8 mouse cellular contexts compared by ENCODE assay signal in genomic region chr17:46636831-46637523, GRCm38 (mm10). TPM values are rescaled to one million over a fixed set of nuclear protein-coding genes. Genes with fewer than 3 reads are reported as not detected.
DNase-seq lines count a peak whose midpoint lies in the region; ATAC-seq and TF ChIP-seq lines count a peak whose summit lies in the region.

No protein-coding gene starts in this region.

- H3K4me2 ChIP-seq in limb, embryonic 12.5 days = peak overlapping the region; percentile 54
- H3K4me2 ChIP-seq in midbrain, embryonic 14.5 days (ENCODE audit: low read length) = peak overlapping the region; percentile 24; the same call in 1 of the 2 replicates

- no peak for ATAC-seq in G1E (ENCODE audit: extremely low read depth, insufficient number of reproducible peaks, low FRiP score, poor library complexity, severe bottlenecking)
- peak; percentile 13; the same call in 1 of the 2 replicates for ATAC-seq in limb, embryonic 12.5 days (ENCODE audit: insufficient number of reproducible peaks, insufficient read depth, low FRiP score, low TSS enrichment, low read depth)
- no peak for ATAC-seq in midbrain, embryonic 14.5 days (ENCODE audit: low FRiP score, low TSS enrichment)

- WGBS in heart, adult 2 months = 26% methylated on average over 15 of the region's 15 CpGs
- 15% methylated on average over 15 of the region's 15 CpGs for WGBS in limb, embryonic 12.5 days
- 29% methylated on average over 15 of the region's 15 CpGs for WGBS in midbrain, embryonic 14.5 days

- peaks cover 7% of the 10 kb centered on the region; the same call in 1 of the 2 replicates for H3K4me1 ChIP-seq in G1E (ENCODE audit: insufficient read depth, low read depth, low read length)
- H3K4me1 ChIP-seq in heart, adult 2 months (ENCODE audit: control insufficient read depth, insufficient read depth, low read length) = peaks cover 2% of the 10 kb centered on the region
- peaks cover 8% of the 10 kb centered on the region for H3K4me1 ChIP-seq in limb, embryonic 12.5 days (replicated peaks)
- H3K4me1 ChIP-seq in midbrain, embryonic 14.5 days (ENCODE audit: control insufficient read depth, insufficient read depth, low read length) = no peaks in the 10 kb centered on the region

- peaks cover 22% of the 10 kb centered on the region for H3K36me3 ChIP-seq in G1E (replicated peaks)
- no peaks in the 10 kb centered on the region for H3K36me3 ChIP-seq in heart, adult 2 months (ENCODE audit: control insufficient read depth, insufficient read depth, low read length)
- H3K36me3 ChIP-seq in limb, embryonic 12.5 days = peaks cover 66% of the 10 kb centered on the region
- H3K36me3 ChIP-seq in midbrain, embryonic 14.5 days (ENCODE audit: control insufficient read depth, insufficient read depth, low read length) = peaks cover 60% of the 10 kb centered on the region

- no peaks in the 10 kb centered on the region for H3K79me2 ChIP-seq in heart, adult 2 months (replicated peaks; ENCODE audit: control insufficient read depth, insufficient read depth, low read length)

- H3K9me3 ChIP-seq in G1E (replicated peaks) = no peaks in the 10 kb centered on the region
- H3K9me3 ChIP-seq in limb, embryonic 12.5 days = no peaks in the 10 kb centered on the region
- no peaks in the 10 kb centered on the region for H3K9me3 ChIP-seq in midbrain, embryonic 14.5 days (ENCODE audit: control insufficient read depth, low read length)

- TF ChIP-seq EP300 in heart, adult 2 months (IDR thresholded peaks at IDR 0.05; ENCODE audit: insufficient read depth, low read depth, low read length) = no peak

- peak; percentile 84 for DNase-seq in 416B (ENCODE audit: low read depth)
- DNase-seq in G1E (ENCODE audit: low spot score) = peak; percentile 58
- DNase-seq in cerebellum, postnatal 36 days = peak; percentile 63 to 78
- DNase-seq in heart, adult 2 months = peak; percentile 54 to 63
- DNase-seq in kidney, adult 11 months = peak; percentile 46
- DNase-seq in midbrain, embryonic 14.5 days = peak; percentile 87
- DNase-seq in thymus, postnatal 4 days = peak; percentile 49

- no peak overlapping the region for H3K27ac ChIP-seq in heart, adult 2 months
- H3K27ac ChIP-seq in limb, embryonic 12.5 days = no peak overlapping the region
- H3K27ac ChIP-seq in midbrain, embryonic 14.5 days (replicated peaks; ENCODE audit: low read depth, low read length) = no peak overlapping the region

- H3K4me3 ChIP-seq in G1E (ENCODE audit: low read depth, low read length) = no peak overlapping the region
- H3K4me3 ChIP-seq in heart, adult 2 months = no peak overlapping the region
- peak overlapping the region; percentile 10; the same call in 1 of the 2 replicates for H3K4me3 ChIP-seq in limb, embryonic 12.5 days (replicated peaks)
- no peak overlapping the region for H3K4me3 ChIP-seq in midbrain, embryonic 14.5 days (replicated peaks; ENCODE audit: low read depth, low read length)

- no peak overlapping the region for H3K9ac ChIP-seq in heart, adult 2 months (ENCODE audit: low read depth, low read length)
- H3K9ac ChIP-seq in limb, embryonic 12.5 days (replicated peaks) = no peak overlapping the region; the same call in 1 of the 2 replicates
- H3K9ac ChIP-seq in midbrain, embryonic 14.5 days (replicated peaks; ENCODE audit: low read length) = no peak overlapping the region

- TF ChIP-seq POLR2A in heart, adult 2 months (IDR thresholded peaks at IDR 0.05; ENCODE audit: insufficient read depth, low read depth, low read length) = no peak

- peaks cover 4% of the 10 kb centered on the region; the same call in 1 of the 2 replicates for H3K27me3 ChIP-seq in G1E (ENCODE audit: insufficient read depth, low read length)
- no peaks in the 10 kb centered on the region for H3K27me3 ChIP-seq in heart, adult 2 months (ENCODE audit: control insufficient read depth, insufficient read depth, low read length)
- no peaks in the 10 kb centered on the region for H3K27me3 ChIP-seq in limb, embryonic 12.5 days
- H3K27me3 ChIP-seq in midbrain, embryonic 14.5 days (ENCODE audit: control insufficient read depth, insufficient read depth, low read length) = no peaks in the 10 kb centered on the region

- TF ChIP-seq CTCF in G1E (IDR thresholded peaks at IDR 0.05; ENCODE audit: low read depth, low read length) = peak; percentile 17; the same call in 1 of the 2 replicates
- peak; percentile 78 for TF ChIP-seq CTCF in heart, adult 2 months (IDR thresholded peaks at IDR 0.05)

- intact Hi-C loops in heart, adult 2 months (cut with DNase I) = loop anchor here (2.0 to 5.0 kb wide), 2 partner anchors 35 to 112 kb away; no protein-coding TSS in a partner anchor

RNA-seq across cellular contexts. Expression of gene Ptk7, which starts 7.7 kb away (rescaled TPM):
- total RNA-seq in G1E (2014; fragmentation: Nextera tagmentation) = not detected in 2 replicates
- 0.05 TPM in 1 of 2 replicates, not detected in the other for total RNA-seq in G1E (2017)
- 0.01 TPM in 1 of 2 replicates, not detected in the other for polyA plus RNA-seq in G1E (2012)
- total RNA-seq in heart, adult 2 months (2021) = 1 to 10 TPM; 2.6 TPM
- 2.8 and 3.1 TPM in 2 replicates for polyA plus RNA-seq in heart, adult 2 months (2012; rRNA removed)
- 156 and 165 TPM in 2 replicates for polyA plus RNA-seq in limb, embryonic 12.5 days (2016; fragmentation: Nextera tagmentation; extraction: Ambion mirVana)
- polyA plus RNA-seq in midbrain, embryonic 14.5 days (2014; fragmentation: Nextera tagmentation; extraction: Ambion mirVana) = 19.6 and 20.0 TPM in 2 replicates

RNA-seq across cellular contexts. Expression of gene Klc4, which starts 8.8 kb away (rescaled TPM):
- 1.3 and 2.1 TPM in 2 replicates for total RNA-seq in G1E (2014; fragmentation: Nextera tagmentation)
- total RNA-seq in G1E (2017) = 8.9 and 10.2 TPM in 2 replicates
- polyA plus RNA-seq in G1E (2012) = 11.7 and 12.3 TPM in 2 replicates
- total RNA-seq in heart, adult 2 months (2021) = 10 to 100 TPM; 23.5 to 25.7 TPM
- 20.9 and 22.3 TPM in 2 replicates for polyA plus RNA-seq in heart, adult 2 months (2012; rRNA removed)
- polyA plus RNA-seq in limb, embryonic 12.5 days (2016; fragmentation: Nextera tagmentation; extraction: Ambion mirVana) = 27.2 and 27.6 TPM in 2 replicates
- 32.8 and 33.4 TPM in 2 replicates for polyA plus RNA-seq in midbrain, embryonic 14.5 days (2014; fragmentation: Nextera tagmentation; extraction: Ambion mirVana)

RNA-seq across cellular contexts. Expression of gene Mrpl2, which starts 9.1 kb away (rescaled TPM):
- 44.7 and 59.4 TPM in 2 replicates for total RNA-seq in G1E (2014; fragmentation: Nextera tagmentation)
- 76.3 and 107 TPM in 2 replicates for total RNA-seq in G1E (2017)
- polyA plus RNA-seq in G1E (2012) = 853 and 1,060 TPM in 2 replicates
- 100 to 1,000 TPM; 112 to 132 TPM for total RNA-seq in heart, adult 2 months (2021)
- 71.5 and 87.8 TPM in 2 replicates for polyA plus RNA-seq in heart, adult 2 months (2012; rRNA removed)
- 99.5 and 112 TPM in 2 replicates for polyA plus RNA-seq in limb, embryonic 12.5 days (2016; fragmentation: Nextera tagmentation; extraction: Ambion mirVana)
- polyA plus RNA-seq in midbrain, embryonic 14.5 days (2014; fragmentation: Nextera tagmentation; extraction: Ambion mirVana) = 73.2 and 78.0 TPM in 2 replicates

RNA-seq across cellular contexts. Expression of gene Cul7, which starts 13.2 kb away (rescaled TPM):
- total RNA-seq in G1E (2014; fragmentation: Nextera tagmentation) (44.1 and 47.4 TPM in 2 replicates), G1E (2017) (27.4 and 30.0 TPM in 2 replicates)
- polyA plus RNA-seq in G1E (2012) = 136 and 142 TPM in 2 replicates
- total RNA-seq in heart, adult 2 months (2021) = 10 to 100 TPM; 16.8 to 18.4 TPM
- 23.4 and 24.7 TPM in 2 replicates for polyA plus RNA-seq in heart, adult 2 months (2012; rRNA removed)
- polyA plus RNA-seq in limb, embryonic 12.5 days (2016; fragmentation: Nextera tagmentation; extraction: Ambion mirVana) = 56.1 and 60.1 TPM in 2 replicates
- polyA plus RNA-seq in midbrain, embryonic 14.5 days (2014; fragmentation: Nextera tagmentation; extraction: Ambion mirVana) = 32.3 and 32.9 TPM in 2 replicates

RNA-seq across cellular contexts. Expression of gene Rrp36, which starts 37.2 kb away (rescaled TPM):
- total RNA-seq in G1E (2014; fragmentation: Nextera tagmentation) (12.2 and 13.2 TPM in 2 replicates), G1E (2017) (48.0 and 67.2 TPM in 2 replicates)
- polyA plus RNA-seq in G1E (2012) = 39.0 and 45.0 TPM in 2 replicates
- total RNA-seq in heart, adult 2 months (2021) = 10 to 100 TPM; 10.7 to 11.3 TPM
- polyA plus RNA-seq in heart, adult 2 months (2012; rRNA removed) = 19.4 and 24.3 TPM in 2 replicates
- polyA plus RNA-seq in limb, embryonic 12.5 days (2016; fragmentation: Nextera tagmentation; extraction: Ambion mirVana) = 68.8 and 70.0 TPM in 2 replicates
- 35.3 and 40.5 TPM in 2 replicates for polyA plus RNA-seq in midbrain, embryonic 14.5 days (2014; fragmentation: Nextera tagmentation; extraction: Ambion mirVana)
